Mouse (Mus musculus) megakaryocyte, embryonic 14.5 days (primary cell): ENCODE measurements around the gene Awat1. TPM values are rescaled to one million over a fixed set of nuclear protein-coding genes. Genes with fewer than 3 reads are reported as not detected.

Experiments
- H3K27me3 ChIP-seq: replicated peaks from 2 replicates; pipeline ENCODE3; 2012; ENCODE audit warnings: inconsistent platforms
- H3K36me3 ChIP-seq: replicated peaks from 2 replicates; pipeline ENCODE3; 2012; ENCODE audit warnings: low read length, inconsistent platforms, mixed read lengths
- H3K4me1 ChIP-seq: 2 replicates; pipeline ENCODE4 v1.6.1; 2012; ENCODE audit warnings: inconsistent platforms
- H3K4me3 ChIP-seq: replicated peaks from 2 replicates; pipeline ENCODE3; 2012; ENCODE audit warnings: moderate library complexity, mild to moderate bottlenecking, inconsistent platforms
- H3K9me3 ChIP-seq: 2 replicates; pipeline ENCODE4 v1.6.1; 2012; ENCODE audit warnings: inconsistent platforms
- FLI1 ChIP-seq: IDR thresholded peaks from 2 replicates; pipeline ENCODE4 v1.6.1; 2012; ENCODE audit warnings: low read length, inconsistent platforms, mixed read lengths
- GATA1 ChIP-seq: IDR thresholded peaks from 3 replicates; pipeline ENCODE4 v1.6.1; 2012; ENCODE audit warnings: mixed read lengths, low read length, inconsistent platforms, borderline replicate concordance
- polyA plus RNA-seq: library from polyadenylated mRNA; stranded (reverse); fragments of >175 nt; gene quantifications from 2 replicates; pipeline ENCODE4 v1.2.3, GENCODE M21; 2012; ENCODE audit warnings: low replicate concordance; ENCODE audit not compliant: insufficient read depth

The Awat1 gene
- not detected in 2 replicates for polyA plus RNA-seq

GRCm38 (mm10) chrX:100571951-100572350 lies at the start of gene Awat1:
Awat1 (plus strand) TSS chrX:100572251.
- no peak within 1 kb of the TSS for H3K4me3 ChIP-seq
- TF ChIP-seq GATA1 (no peak), FLI1 (no peak)
- H3K9me3 ChIP-seq, result no peaks in the 10 kb centered on the region
- H3K4me1 ChIP-seq, result no peaks in the 10 kb centered on the region
- H3K36me3 ChIP-seq, result no peaks in the 10 kb centered on the region
- peaks cover 30% of the 10 kb centered on the region for H3K27me3 ChIP-seq

GRCm38 (mm10) chrX:100524471-100524870 lies 47.6 kb upstream of the Awat1 start, which contains the start of gene Dgat2l6:
Dgat2l6 (plus strand) TSS chrX:100524838.
- Histone ChIP-seq H3K27me3 (peaks cover 25% of the 10 kb centered on the region), H3K4me1 (no peaks in the 10 kb centered on the region), H3K4me3 (no peak within 1 kb of the TSS), H3K9me3 (no peaks in the 10 kb centered on the region), H3K36me3 (no peaks in the 10 kb centered on the region)
- TF ChIP-seq GATA1, result no peak

DNA sequence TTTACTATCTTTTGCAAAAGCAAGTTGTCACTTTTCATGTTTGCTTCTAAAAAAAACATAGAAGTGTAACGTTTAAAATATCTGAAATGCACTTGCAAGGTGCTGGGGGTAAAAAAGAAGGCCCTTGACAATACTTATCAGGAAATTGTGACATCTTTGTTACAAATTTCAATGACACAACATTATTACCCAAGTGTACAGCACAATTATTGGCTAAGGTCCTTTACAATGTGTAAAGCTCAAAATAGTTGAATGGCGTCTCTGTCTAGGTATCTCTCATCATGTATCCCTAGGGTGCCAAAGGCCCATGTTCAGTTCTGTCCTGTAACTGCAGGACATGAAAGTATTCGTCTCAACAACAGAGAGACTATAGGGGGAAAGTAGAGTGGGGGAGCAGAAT lies 16.0 kb upstream of the Awat1 start:
- Histone ChIP-seq H3K9me3 (no peaks in the 10 kb centered on the region), H3K27me3 (peaks cover 6% of the 10 kb centered on the region), H3K36me3 (no peaks in the 10 kb centered on the region), H3K4me1 (no peaks in the 10 kb centered on the region), H3K4me3 (no peak overlapping the region)
- no peak for TF ChIP-seq FLI1
- no peak for TF ChIP-seq GATA1

DNA sequence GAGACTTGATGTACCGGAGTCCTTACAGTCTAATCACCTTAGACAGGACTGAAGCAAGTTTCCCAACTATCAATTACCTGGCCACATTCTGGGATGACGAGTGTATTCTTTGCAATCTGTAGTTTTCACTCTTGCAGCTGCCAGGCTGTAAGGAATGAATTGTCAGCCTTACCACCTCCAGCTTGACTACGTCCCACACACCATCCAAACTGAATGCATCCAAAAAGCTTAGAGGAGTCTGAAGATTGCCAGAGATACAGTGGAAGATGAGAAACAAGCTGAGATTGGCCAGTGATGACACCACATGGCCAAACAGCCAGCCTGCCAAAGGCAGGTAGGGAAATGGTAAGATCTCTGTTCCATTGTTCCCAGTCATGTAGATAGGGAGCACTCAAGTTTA lies 6.4 kb upstream of the Awat1 start:
- no peaks in the 10 kb centered on the region for H3K9me3 ChIP-seq
- H3K4me1 ChIP-seq, result no peaks in the 10 kb centered on the region
- H3K27me3 ChIP-seq, result peaks cover 14% of the 10 kb centered on the region
- H3K4me3 ChIP-seq, result no peak overlapping the region
- no peak for TF ChIP-seq FLI1
- TF ChIP-seq GATA1, result no peak
- H3K36me3 ChIP-seq, result no peaks in the 10 kb centered on the region

GRCm38 (mm10) chrX:100594791-100595190 lies 22.7 kb downstream of the Awat1 start, which contains the start of gene P2ry4:
P2ry4 (minus strand) TSS chrX:100594869.
- H3K4me3 ChIP-seq, result no peak within 1 kb of the TSS
- H3K9me3 ChIP-seq, result peaks cover 3% of the 10 kb centered on the region; the same call in 1 of the 2 replicates
- TF ChIP-seq GATA1, result no peak
- no peak for TF ChIP-seq FLI1

GRCm38 (mm10) chrX:100597439-100597838 lies 25.4 kb downstream of the Awat1 start:
- Histone ChIP-seq H3K36me3 (no peaks in the 10 kb centered on the region), H3K27me3 (peaks cover 33% of the 10 kb centered on the region), H3K4me3 (no peak overlapping the region), H3K4me1 (peaks cover 21% of the 10 kb centered on the region), H3K9me3 (peaks cover 3% of the 10 kb centered on the region; the same call in 1 of the 2 replicates)
- TF ChIP-seq FLI1 (no peak), GATA1 (no peak)

More at GRCm38 (mm10) chrX:100594791-100595190, 22.7 kb downstream of the Awat1 start, which contains the start of gene P2ry4:
- H3K4me1 ChIP-seq, result peaks cover 5% of the 10 kb centered on the region
- H3K27me3 ChIP-seq, result peaks cover 34% of the 10 kb centered on the region
- no peaks in the 10 kb centered on the region for H3K36me3 ChIP-seq

DNA sequence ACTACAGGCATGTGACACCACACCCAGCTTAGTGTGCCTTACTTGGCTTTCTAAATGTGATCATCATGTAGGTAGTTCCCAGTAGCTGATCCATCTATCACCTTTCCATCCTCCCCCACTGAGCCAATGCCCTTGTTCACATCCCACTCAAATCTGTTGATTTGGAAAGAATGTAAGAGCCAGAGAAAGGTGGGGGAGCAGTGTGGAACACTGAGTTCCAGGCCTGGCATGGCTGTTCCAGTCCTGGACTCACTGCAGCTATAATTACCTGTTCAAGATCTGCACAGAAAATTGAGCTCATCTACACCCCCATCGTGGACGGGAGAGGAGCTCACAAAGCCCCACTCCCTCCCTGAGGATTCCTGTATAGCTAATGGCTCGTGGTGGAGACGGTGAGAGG lies 27.7 kb downstream of the Awat1 start:
- TF ChIP-seq GATA1, result no peak
- no peak for TF ChIP-seq FLI1
- H3K36me3 ChIP-seq, result no peaks in the 10 kb centered on the region

GRCm38 (mm10) chrX:100605314-100605713 lies 33.3 kb downstream of the Awat1 start, which contains the start of gene Arr3:
Arr3 (plus strand) TSS chrX:100605497.
- no peaks in the 10 kb centered on the region for H3K36me3 ChIP-seq
- peaks cover 12% of the 10 kb centered on the region; the same call in 1 of the 2 replicates for H3K4me1 ChIP-seq
- H3K9me3 ChIP-seq, result no peaks in the 10 kb centered on the region
- H3K27me3 ChIP-seq, result peaks cover 13% of the 10 kb centered on the region
- no peak within 1 kb of the TSS for H3K4me3 ChIP-seq
- no peak for TF ChIP-seq FLI1
- no peak for TF ChIP-seq GATA1

More for the DNA sequence above, 27.7 kb downstream of the Awat1 start:
- Histone ChIP-seq H3K4me3 (no peak overlapping the region), H3K9me3 (no peaks in the 10 kb centered on the region), H3K4me1 (peaks cover 21% of the 10 kb centered on the region), H3K27me3 (peaks cover 11% of the 10 kb centered on the region)

- Histone ChIP-seq H3K9me3 (no peaks in the 10 kb centered on the region), H3K4me3 (no peak overlapping the region), H3K4me1 (peaks cover 11% of the 10 kb centered on the region; the same call in 1 of the 2 replicates), H3K27me3 (peaks cover 21% of the 10 kb centered on the region), H3K36me3 (peaks cover 21% of the 10 kb centered on the region)
- TF ChIP-seq FLI1 (no peak), GATA1 (no peak)
Measured at GRCm38 (mm10) chrX:100618488-100618887, 46.4 kb downstream of the Awat1 start.

DNA sequence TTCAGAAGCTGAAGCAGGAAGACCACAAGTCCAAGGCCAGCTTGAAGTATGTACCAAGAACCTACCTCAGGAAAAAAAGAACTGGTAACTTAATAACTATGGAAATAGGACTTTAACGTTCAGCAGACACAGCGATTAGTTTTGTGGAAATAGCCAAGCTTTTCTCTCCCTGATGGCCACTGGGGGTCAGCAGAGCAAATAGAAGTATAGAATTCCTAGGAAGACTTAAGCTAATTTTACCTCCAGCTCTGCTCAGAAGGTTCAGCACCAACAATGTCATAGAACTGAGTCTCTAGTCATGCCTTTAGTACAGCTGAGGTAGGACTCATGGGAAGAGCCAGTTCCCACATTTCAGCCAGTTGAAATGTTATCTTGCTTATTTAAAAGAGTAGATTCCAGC lies 49.3 kb downstream of the Awat1 start:
- Histone ChIP-seq H3K36me3 (peaks cover 31% of the 10 kb centered on the region), H3K27me3 (peaks cover 22% of the 10 kb centered on the region), H3K4me1 (peaks cover 21% of the 10 kb centered on the region; the same call in 1 of the 2 replicates), H3K9me3 (no peaks in the 10 kb centered on the region), H3K4me3 (no peak overlapping the region)
- TF ChIP-seq GATA1, result no peak
- TF ChIP-seq FLI1, result no peak
